Mouse (Mus musculus) erythroblast, embryonic 14.5 days (primary cell): ENCODE results near the gene Tgm3.

ENCODE experiments used
- GATA1 ChIP-seq: IDR thresholded peaks from 2 replicates; pipeline ENCODE4 v1.6.1; 2012; ENCODE audit warnings: low read length, inconsistent platforms, mixed read lengths
- TAL1 ChIP-seq: IDR thresholded peaks from 3 replicates; pipeline ENCODE4 v1.6.1; 2012; ENCODE audit warnings: low read length, inconsistent platforms, mixed read lengths

- no peak for TF ChIP-seq GATA1
- no peak for TF ChIP-seq TAL1
Observed at GRCm38 (mm10) chr2:130040190-130040886, 28.2 kb downstream of the Tgm3 start.
